Mouse (Mus musculus) leukemia stem cell, adult 10-12 weeks (primary cell): ENCODE results near the gene Mmp24. TPM values are rescaled to one million over a fixed set of nuclear protein-coding genes. Genes with fewer than 3 reads are reported as not detected.

Source experiments
- polyA plus RNA-seq: library from polyadenylated mRNA; stranded (reverse); fragments of >175 nt; gene quantifications from 2 replicates; pipeline ENCODE4 v1.2.3, GENCODE M21; 2012; ENCODE audit warnings: low replicate concordance

Gene Mmp24
- polyA plus RNA-seq = not detected in 2 replicates

DNA sequence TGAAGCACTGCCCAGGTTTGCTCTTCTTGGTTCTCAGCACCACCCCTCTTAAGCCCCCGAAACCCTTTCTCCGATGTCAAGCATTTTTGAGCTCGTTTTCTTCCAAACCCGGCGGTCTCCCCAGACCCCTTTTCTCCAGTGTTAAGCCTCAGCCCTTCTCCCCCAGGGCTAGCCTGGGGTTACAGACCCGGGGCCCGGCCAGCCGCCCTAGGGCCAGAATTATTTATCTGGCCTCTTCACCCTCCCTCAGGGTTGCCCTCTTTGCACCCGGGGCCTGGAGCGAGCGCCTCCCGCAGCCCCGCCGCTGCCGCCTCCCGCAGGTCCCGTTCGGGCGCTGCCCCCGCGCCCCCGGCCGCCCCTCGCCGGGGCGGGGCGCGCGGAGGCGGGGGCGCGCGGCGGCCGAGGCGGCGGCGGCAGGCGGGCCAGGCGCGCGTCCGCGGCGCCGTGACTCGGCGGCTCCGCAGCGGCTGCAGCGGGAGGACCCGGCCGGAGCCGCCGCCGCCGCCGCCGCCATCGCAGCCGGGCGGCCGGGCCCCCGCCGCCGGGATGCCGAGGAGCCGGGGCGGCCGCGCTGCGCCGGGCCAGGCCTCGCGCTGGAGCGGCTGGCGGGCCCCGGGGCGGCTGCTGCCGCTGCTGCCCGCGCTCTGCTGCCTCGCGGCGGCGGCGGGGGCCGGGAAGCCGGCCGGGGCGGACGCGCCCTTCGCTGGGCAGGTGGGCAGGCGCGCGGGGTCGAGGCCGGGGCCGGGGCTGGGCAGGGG lies at the start of gene Mmp24:
Gene Mmp24, plus strand, starts transcription at position 416 of the 758 bp plus-strand sequence.

DNA sequence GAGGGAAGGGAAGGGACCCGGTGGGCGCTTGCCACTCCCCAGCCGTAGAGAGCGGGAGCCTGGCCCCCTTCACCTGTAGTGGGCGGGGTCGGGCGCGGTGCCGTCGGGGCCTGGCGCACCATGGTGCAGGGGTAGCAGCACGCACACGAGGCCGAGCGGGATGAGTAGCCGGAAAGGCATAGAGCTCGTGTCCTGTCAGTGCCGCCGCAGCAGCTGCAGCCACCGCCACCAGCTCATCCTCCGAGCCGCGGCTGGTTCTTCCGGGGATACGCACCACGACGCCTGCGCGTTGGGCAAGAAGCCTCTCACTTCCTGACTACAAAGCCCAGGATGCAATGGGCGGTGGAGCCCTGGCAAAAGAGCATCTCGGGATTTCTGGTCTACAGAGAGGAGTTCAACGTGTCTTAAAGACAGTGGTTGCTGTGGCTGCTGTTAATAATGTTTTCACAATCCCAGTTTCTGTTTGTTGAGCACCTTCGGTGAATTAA lies 45.9 kb upstream of the Mmp24 start, which contains the start of gene Edem2:
Gene Edem2, minus strand, starts transcription at position 318 of the 488 bp plus-strand sequence.

GRCm38 (mm10) chr2:155735766-155736165 lies 39.4 kb upstream of the Mmp24 start, which contains the start of gene Gm17581:
Gene Gm17581 (minus strand): TSS chr2:155735866.

GRCm38 (mm10) chr2:155751014-155751786 lies 23.9 kb upstream of the Mmp24 start, which contains the start of gene Procr:
Gene Procr (plus strand): TSS chr2:155751117.

GRCm38 (mm10) chr2:155819392-155819448 lies 44.1 kb downstream of the Mmp24 start, which contains the start of gene BC029722:
Gene BC029722 (minus strand): TSS chr2:155819426.

DNA sequence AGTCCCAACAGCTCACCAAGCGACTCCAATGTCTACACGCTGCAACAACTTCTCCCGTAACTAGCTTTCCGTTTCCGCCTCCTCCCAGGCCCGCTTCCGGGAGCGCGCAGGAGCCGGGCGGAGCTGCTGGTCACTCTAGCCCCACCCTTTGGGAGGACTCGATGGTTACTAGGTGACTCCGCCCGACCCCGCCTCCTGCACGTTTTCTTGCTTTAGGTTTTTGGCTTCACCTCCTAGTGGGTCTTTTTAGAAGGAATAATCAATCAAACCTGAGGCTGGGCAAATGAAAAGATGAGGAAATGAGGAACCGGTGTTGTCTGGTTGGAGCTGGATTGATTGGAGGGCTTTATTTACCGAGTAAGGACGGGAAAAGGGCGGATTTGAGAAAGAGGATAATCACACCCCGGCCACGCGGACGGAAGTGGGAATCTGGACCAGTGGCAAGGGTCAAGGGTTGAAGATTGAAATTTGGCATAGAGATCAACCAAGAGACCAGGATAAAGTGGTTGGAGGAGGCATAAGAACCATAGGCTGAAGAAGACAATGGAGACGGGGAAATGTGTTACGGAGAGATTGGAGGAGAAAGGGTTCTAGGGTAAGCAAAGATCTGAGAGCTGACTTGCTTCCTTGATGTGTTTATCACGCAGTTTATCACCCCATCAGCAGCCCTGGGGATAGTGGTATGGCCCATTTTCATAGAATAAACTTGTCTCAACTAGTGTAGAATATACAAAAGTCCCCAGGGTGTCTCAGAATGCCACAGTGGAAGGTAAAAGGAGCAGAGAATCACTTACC lies 51.7 kb downstream of the Mmp24 start, which contains the start of gene Eif6:
Gene Eif6, minus strand, starts transcription at position 296 of the 795 bp plus-strand sequence.

GRCm38 (mm10) chr2:155834732-155835131 lies 59.6 kb downstream of the Mmp24 start, which contains the start of gene Fam83c:
Gene Fam83c (minus strand): TSS chr2:155834854.

Other genes starting within 250 kb of the Mmp24 start
- 17.2 and 20.6 TPM in 2 replicates for gene Gss, start 182.5 kb upstream of the Mmp24 start, polyA plus RNA-seq
- 2.6 and 5.9 TPM in 2 replicates for gene Myh7b, start 164.1 kb upstream of the Mmp24 start, polyA plus RNA-seq
- 79.6 and 93.0 TPM in 2 replicates for gene Trpc4ap, start 83.0 kb upstream of the Mmp24 start, polyA plus RNA-seq
- 52.9 and 96.9 TPM in 2 replicates for gene Edem2, start 45.9 kb upstream of the Mmp24 start, polyA plus RNA-seq
- not detected in 2 replicates for gene Gm17581, start 39.5 kb upstream of the Mmp24 start, polyA plus RNA-seq
- gene Procr, start 24.2 kb upstream of the Mmp24 start, polyA plus RNA-seq = 0.71 and 3.0 TPM in 2 replicates
- 34.6 and 39.0 TPM in 2 replicates for gene BC029722, start 44.1 kb downstream of the Mmp24 start, polyA plus RNA-seq
- 525 and 574 TPM in 2 replicates for gene Eif6, start 51.6 kb downstream of the Mmp24 start, polyA plus RNA-seq
- not detected in 2 replicates for gene Fam83c, start 59.5 kb downstream of the Mmp24 start, polyA plus RNA-seq
- gene Uqcc1, start 155.0 kb downstream of the Mmp24 start, polyA plus RNA-seq = 1.9 and 2.0 TPM in 2 replicates
- gene Gm15557, start 165.4 kb downstream of the Mmp24 start, polyA plus RNA-seq = 0.25 TPM in 1 of 2 replicates, not detected in the other
- gene Gdf5, start 170.0 kb downstream of the Mmp24 start, polyA plus RNA-seq = 0.31 and 0.70 TPM in 2 replicates
- 13.3 and 14.7 TPM in 2 replicates for gene Cep250, start 181.1 kb downstream of the Mmp24 start, polyA plus RNA-seq
- 0.34 and 0.60 TPM in 2 replicates for gene 6430550D23Rik, start 232.6 kb downstream of the Mmp24 start, polyA plus RNA-seq
- gene Ergic3, start 232.7 kb downstream of the Mmp24 start, polyA plus RNA-seq = 23.3 and 34.1 TPM in 2 replicates